Mouse (Mus musculus): ENCODE results near the gene Fam117a.

DNA sequence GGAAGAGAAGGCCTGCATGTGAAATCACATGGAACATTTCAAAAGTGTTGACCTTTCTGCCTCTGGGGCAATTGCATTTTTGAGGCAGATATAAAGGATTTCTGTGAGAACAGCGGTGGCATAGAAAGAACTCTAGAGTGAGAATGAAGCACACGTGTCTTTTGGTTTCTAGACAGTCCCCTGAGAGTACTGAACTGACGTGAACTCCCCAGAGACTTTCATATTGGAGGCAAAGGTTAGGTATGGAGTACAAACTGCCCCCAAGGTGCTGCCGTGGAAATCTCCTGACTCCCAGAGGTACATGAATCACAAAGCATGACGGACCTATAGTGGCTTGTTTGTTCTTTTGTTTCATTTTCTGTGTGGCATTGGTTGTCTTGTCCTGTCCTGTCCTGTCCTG, 8.2 kb upstream of the Fam117a start:
- no peak for TF ChIP-seq CTCF (IDR thresholded peaks at IDR 0.05 in 2 of 3, conservative IDR thresholded peaks at IDR 0.05 in 1 of 3; ENCODE audit: control insufficient read depth in 1 of 3, insufficient read depth in 1 of 3, low read depth in 2 of 3, low read length in 3 of 3, poor library complexity in 1 of 3, severe bottlenecking in 1 of 3)
- no peak for TF ChIP-seq TCF12 (IDR thresholded peaks at IDR 0.05; ENCODE audit: low read depth, low read length)
- no peak for TF ChIP-seq POLR2A (IDR thresholded peaks at IDR 0.05; ENCODE audit: control insufficient read depth in 1 of 2, insufficient read depth in 1 of 2, low read depth in 1 of 2, low read length in 2 of 2, poor library complexity in 1 of 2)
